Mouse (Mus musculus) G1E (cell line): ENCODE measurements at regions not wholly inside any gene's neighbourhood (a gene's known extent, or its start where the extent isn't known, plus 50 kb on each side); places are given as distances from the start of the nearest gene placed in this dataset.

ENCODE experiments used
- CTCF ChIP-seq: IDR thresholded peaks from 2 replicates; pipeline ENCODE4 v1.5.1; 2012; ENCODE audit warnings: low read depth, low read length, inconsistent platforms, mixed read lengths
- GATA1 ChIP-seq: IDR thresholded peaks from 2 replicates; pipeline ENCODE4 v1.6.1; 2012; ENCODE audit warnings: borderline replicate concordance, low read length, inconsistent platforms, mixed read lengths

DNA sequence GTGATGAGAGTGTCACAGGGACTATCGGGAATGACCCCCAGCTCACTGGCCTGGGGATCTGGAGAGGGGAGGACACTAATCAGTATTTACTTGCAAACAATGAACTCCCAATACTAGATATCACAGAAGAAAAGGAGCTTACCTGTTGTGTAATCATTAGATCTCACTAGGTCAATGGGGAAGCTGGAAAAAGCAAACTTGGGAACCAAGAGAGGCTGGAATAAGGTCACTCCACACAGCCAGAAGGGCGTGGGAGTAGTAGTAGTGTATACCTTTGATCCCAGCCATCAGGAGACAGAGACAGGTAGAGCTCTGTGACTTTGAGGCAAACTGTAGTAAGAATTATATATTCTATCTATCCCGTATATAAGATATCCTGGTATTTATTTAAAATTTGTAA lies 194.3 kb downstream of the Fam43a start:
- no peak for TF ChIP-seq CTCF
- no peak for TF ChIP-seq GATA1
